Mouse (Mus musculus) hindbrain, postnatal 0 days (tissue): Measurements from ENCODE around the gene Slc30a10. TPM values are rescaled to one million over a fixed set of nuclear protein-coding genes. Genes with fewer than 3 reads are reported as not detected.

Experiments
- ATAC-seq: fragments of 200-750 bp; cut with Nextera tagmentation; 2 replicates; pipeline ENCODE4 v1.8.0; 2017; ENCODE audit warnings: mild to moderate bottlenecking, moderate TSS enrichment, moderate library complexity
- DNase-seq: peaks from one replicate; pipeline ENCODE4 v3.0.0-alpha.2; 2015; ENCODE audit warnings: low spot score
- H3K27ac ChIP-seq: fragments of 300-500 bp; sonication (generic); 2 replicates; pipeline ENCODE4 v1.5.1; 2014; ENCODE audit warnings: mild to moderate bottlenecking
- H3K27me3 ChIP-seq: fragments of 300-500 bp; sonication (generic); 2 replicates; pipeline ENCODE4 v1.6.1; 2014; ENCODE audit warnings: low read length, mixed read lengths; ENCODE audit not compliant: insufficient read depth
- H3K36me3 ChIP-seq: fragments of 300-500 bp; sonication (generic); 2 replicates; pipeline ENCODE4 v1.6.1; 2014; ENCODE audit warnings: low read length, mixed read lengths; ENCODE audit not compliant: insufficient read depth
- H3K4me1 ChIP-seq: fragments of 300-500 bp; sonication (generic); 2 replicates; pipeline ENCODE4 v1.6.1; 2014; ENCODE audit warnings: antibody characterized with exemption, low read length, mixed read lengths; ENCODE audit not compliant: insufficient read depth
- H3K4me2 ChIP-seq: fragments of 300-500 bp; sonication (generic); 2 replicates; pipeline ENCODE4 v1.6.1; 2014; ENCODE audit warnings: low read depth, mild to moderate bottlenecking, low read length, moderate library complexity, mixed read lengths
- H3K4me3 ChIP-seq: fragments of 300-500 bp; sonication (generic); 2 replicates; pipeline ENCODE4 v1.5.1; 2014; ENCODE audit warnings: low read length
- H3K9ac ChIP-seq: fragments of 300-500 bp; sonication (generic); replicated peaks from 2 replicates; pipeline ENCODE4 v1.6.1; 2014; ENCODE audit warnings: mild to moderate bottlenecking, low read length, moderate library complexity, mixed read lengths
- H3K9me3 ChIP-seq: fragments of 300-500 bp; sonication (generic); 2 replicates; pipeline ENCODE4 v1.6.1; 2016; ENCODE audit warnings: low read length, mixed read lengths
- CTCF ChIP-seq: IDR thresholded peaks from 2 replicates; pipeline ENCODE4 v1.5.1; 2016; ENCODE audit warnings: antibody characterized with exemption, control low read depth, low read depth
- WGBS: fragments of 180-500 bp; shearing (Covaris S2); extraction: QIAGEN DNeasy Blood & Tissue Kit; methylation state at CpG from one replicate; pipeline ENCODE4 v1.1.7; 2014; 5-methylcytosine and 5-hydroxymethylcytosine counted together
- polyA plus RNA-seq: library from polyadenylated mRNA; unstranded; fragments of >200 nt; fragmentation: Nextera tagmentation; extraction: Ambion mirVana; gene quantifications from 2 replicates; pipeline ENCODE4 v1.2.1, GENCODE M21; 2015
- total RNA-seq: library from RNA; depleted of rRNA; stranded (reverse); fragments of >200 nt; gene quantifications from 2 replicates; pipeline ENCODE4 v1.2.3, GENCODE M21; 2014

Gene Slc30a10
- total and polyA plus RNA-seq, 2 experiments from 2014 or later, result 8.1 to 22.4 TPM

- 67% methylated on average over 5 of the region's 5 CpGs for WGBS
- DNase-seq, result peak; percentile 26
- no peak for TF ChIP-seq CTCF
Measured at GRCm38 (mm10) chr1:185430488-185430887, 24.2 kb upstream of the Slc30a10 start.

GRCm38 (mm10) chr1:185431245-185431997, 23.2 kb upstream of the Slc30a10 start:
- ATAC-seq (no peak), DNase-seq (no peak)
- TF ChIP-seq CTCF, result no peak
- no peak overlapping the region for H3K9ac ChIP-seq
- 89% methylated on average over 6 of the region's 6 CpGs for WGBS
- no peak overlapping the region for H3K4me3 ChIP-seq
- H3K27me3 ChIP-seq, result no peaks in the 10 kb centered on the region
- no peaks in the 10 kb centered on the region for H3K4me1 ChIP-seq
- no peaks in the 10 kb centered on the region for H3K9me3 ChIP-seq
- 0 out of 2 replicates have a peak overlapping the region, but pooled peaks have one; percentile 11 for H3K27ac ChIP-seq
- no peak overlapping the region for H3K4me2 ChIP-seq
- H3K36me3 ChIP-seq, result peaks cover 10% of the 10 kb centered on the region

More at GRCm38 (mm10) chr1:185430488-185430887, 24.2 kb upstream of the Slc30a10 start:
- H3K27me3 ChIP-seq, result no peaks in the 10 kb centered on the region
- no peaks in the 10 kb centered on the region for H3K9me3 ChIP-seq
- H3K4me3 ChIP-seq, result no peak overlapping the region
- H3K4me2 ChIP-seq, result no peak overlapping the region
- H3K9ac ChIP-seq, result no peak overlapping the region
- ATAC-seq, result peak; percentile 40; the same call in 1 of the 2 replicates
- H3K36me3 ChIP-seq, result peaks cover 12% of the 10 kb centered on the region
- H3K4me1 ChIP-seq, result no peaks in the 10 kb centered on the region
- no peak overlapping the region for H3K27ac ChIP-seq

- DNase-seq, result no peak
- Histone ChIP-seq H3K27ac (no peak overlapping the region), H3K4me2 (no peak overlapping the region), H3K4me1 (peaks cover 1% of the 10 kb centered on the region; the same call in 1 of the 2 replicates), H3K9me3 (no peaks in the 10 kb centered on the region), H3K36me3 (peaks cover 10% of the 10 kb centered on the region), H3K4me3 (no peak overlapping the region), H3K9ac (no peak overlapping the region), H3K27me3 (no peaks in the 10 kb centered on the region)
- no peak for TF ChIP-seq CTCF
- WGBS, result 87% methylated on average over 13 of the region's 13 CpGs
- no peak for ATAC-seq
Measured at GRCm38 (mm10) chr1:185431998-185432317, 22.7 kb upstream of the Slc30a10 start.

- no peaks in the 10 kb centered on the region for H3K27me3 ChIP-seq
- peaks cover 7% of the 10 kb centered on the region; the same call in 1 of the 2 replicates for H3K4me1 ChIP-seq
- H3K4me2 ChIP-seq, result no peak overlapping the region
- H3K4me3 ChIP-seq, result no peak overlapping the region
- no peak overlapping the region for H3K9ac ChIP-seq
- H3K27ac ChIP-seq, result no peak overlapping the region
- DNase-seq (no peak), ATAC-seq (no peak)
- TF ChIP-seq CTCF, result no peak
- peaks cover 8% of the 10 kb centered on the region; the same call in 1 of the 2 replicates for H3K36me3 ChIP-seq
- H3K9me3 ChIP-seq, result no peaks in the 10 kb centered on the region
- 75% methylated on average over 6 of the region's 6 CpGs for WGBS
Measured at GRCm38 (mm10) chr1:185433112-185433511, 21.5 kb upstream of the Slc30a10 start.

GRCm38 (mm10) chr1:185438841-185439580, 15.6 kb upstream of the Slc30a10 start:
- Histone ChIP-seq H3K4me2 (no peak overlapping the region), H3K9me3 (no peaks in the 10 kb centered on the region), H3K4me3 (no peak overlapping the region), H3K27ac (peak overlapping the region; percentile 62), H3K36me3 (no peaks in the 10 kb centered on the region), H3K27me3 (no peaks in the 10 kb centered on the region), H3K9ac (no peak overlapping the region), H3K4me1 (peaks cover 7% of the 10 kb centered on the region; the same call in 1 of the 2 replicates)
- WGBS, result 41% methylated on average over 9 of the region's 9 CpGs
- DNase-seq, result peak; percentile 95
- peak; percentile 62 for TF ChIP-seq CTCF
- ATAC-seq, result peak; percentile 79

- TF ChIP-seq CTCF, result no peak
- Histone ChIP-seq H3K36me3 (no peaks in the 10 kb centered on the region), H3K9ac (no peak overlapping the region), H3K4me1 (peaks cover 6% of the 10 kb centered on the region; the same call in 1 of the 2 replicates), H3K27ac (peak overlapping the region; percentile 45), H3K4me3 (no peak overlapping the region), H3K9me3 (no peaks in the 10 kb centered on the region), H3K4me2 (0 out of 2 replicates have a peak overlapping the region, but pooled peaks have one; percentile 10), H3K27me3 (no peaks in the 10 kb centered on the region)
- peak; percentile 82 for DNase-seq
- peak; percentile 90 for ATAC-seq
- WGBS, result 35% methylated on average over 18 of the region's 18 CpGs
Measured at GRCm38 (mm10) chr1:185441703-185442472, 12.8 kb upstream of the Slc30a10 start.
